Mouse (Mus musculus): ENCODE measurements around the gene Akr1a1.

The Akr1a1 gene

GRCm38 (mm10) chr4:116655658-116656057 is 4.2 kb upstream of the Akr1a1 start:
- no peak for DNase-seq

DNA sequence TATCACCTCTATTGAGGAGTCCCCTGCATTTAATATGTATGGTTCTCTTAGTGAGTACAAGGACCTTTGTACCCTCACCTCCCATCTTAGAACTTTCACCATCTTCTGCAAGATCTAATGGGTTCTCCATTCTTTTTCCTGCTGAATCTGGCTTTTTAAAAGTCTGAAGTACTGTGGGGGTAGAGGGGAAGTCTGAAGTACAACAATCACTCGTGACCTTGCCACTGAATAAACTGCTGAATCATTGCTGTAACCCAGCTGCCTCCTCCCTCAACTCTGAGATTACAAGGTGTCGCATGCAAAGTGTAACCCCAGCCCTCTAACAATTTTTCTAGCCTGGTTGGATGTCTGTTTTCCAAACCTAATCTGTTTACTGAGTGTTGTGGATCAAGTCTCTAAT is 3.6 kb upstream of the Akr1a1 start:
- DNase-seq, result peak; percentile 55

GRCm38 (mm10) chr4:116653228-116653627 is 1.7 kb upstream of the Akr1a1 start:
- DNase-seq, result peak; percentile 42

DNA sequence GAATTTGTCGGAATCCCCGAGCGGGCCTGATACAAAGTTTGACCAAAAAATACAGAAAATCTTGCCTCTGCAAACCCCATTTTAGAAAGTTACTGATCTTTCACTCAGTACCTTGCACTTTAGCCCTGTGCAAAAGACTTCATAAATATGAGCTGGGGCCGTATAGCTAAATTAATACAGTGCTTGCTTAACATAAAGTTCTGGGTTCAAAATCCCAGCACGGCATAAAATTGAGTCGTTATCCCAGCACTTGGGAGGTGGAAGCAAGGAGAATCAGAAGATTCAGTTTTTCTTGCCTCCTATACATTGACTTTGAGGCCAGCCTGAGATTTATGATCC is 286 bp upstream of the Akr1a1 start:
- DNase-seq, result no peak

GRCm38 (mm10) chr4:116650365-116650764 is 1.1 kb downstream of the Akr1a1 start:
- DNase-seq, result no peak

GRCm38 (mm10) chr4:116649411-116649810 is 2.1 kb downstream of the Akr1a1 start:
- peak; percentile 29 for DNase-seq

DNA sequence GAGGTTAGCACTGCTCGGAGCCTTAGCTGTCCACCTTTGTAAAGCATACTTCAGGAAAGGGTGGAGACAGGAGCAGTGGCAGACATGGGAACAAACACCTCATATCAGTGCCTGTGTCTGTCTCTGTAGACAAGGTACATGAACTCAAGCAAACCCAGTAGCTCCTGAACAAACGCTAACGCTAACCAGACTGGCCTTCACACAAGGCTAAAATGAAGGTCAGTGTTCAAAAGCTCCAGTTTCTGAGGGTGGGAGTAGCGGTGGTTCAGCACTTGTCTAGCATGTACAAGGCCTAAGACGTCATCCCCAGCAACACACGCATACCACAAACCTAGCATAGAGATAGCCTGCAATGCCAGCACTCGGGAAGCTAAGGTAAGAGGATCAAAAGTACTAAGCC is 5.9 kb downstream of the Akr1a1 start:
- DNase-seq, result no peak

DNA sequence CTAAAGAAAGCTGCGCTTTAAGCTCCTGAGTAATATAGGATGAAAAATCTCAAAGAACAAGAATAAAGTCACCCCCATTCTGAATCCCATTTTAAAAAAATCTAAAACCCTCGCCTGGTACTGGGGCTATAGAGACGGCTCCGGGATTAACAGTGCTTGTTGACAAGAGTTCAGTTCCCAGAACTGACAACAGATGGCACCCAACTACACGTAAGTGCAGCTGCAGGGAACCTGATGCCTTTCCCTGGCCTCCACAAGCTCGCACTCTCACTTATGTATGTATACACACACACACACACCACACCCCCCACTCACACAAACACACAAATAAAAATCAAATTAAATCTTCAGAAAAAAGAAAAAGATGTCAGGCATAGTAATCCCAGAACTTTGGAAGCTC is 7.2 kb downstream of the Akr1a1 start:
- DNase-seq, result peak; percentile 51

DNA sequence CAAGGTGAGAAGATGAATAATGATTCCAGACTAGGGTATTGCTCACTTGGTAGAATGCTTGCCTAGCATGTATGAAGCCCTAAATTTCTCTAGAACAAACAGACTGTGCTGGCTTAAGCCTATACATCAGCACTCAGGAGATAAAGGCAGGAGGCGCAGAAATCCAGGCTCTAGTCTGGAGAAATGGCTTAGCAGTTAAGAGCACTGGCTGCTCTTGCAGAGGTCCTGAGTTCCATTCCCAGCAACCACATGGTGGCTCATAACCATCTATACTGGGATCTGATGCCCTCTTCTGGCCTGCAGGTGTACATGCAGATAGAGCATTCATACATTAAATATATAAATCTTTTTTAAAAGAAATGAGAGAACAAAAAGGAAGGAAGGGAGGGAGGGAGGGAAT is 9.4 kb downstream of the Akr1a1 start:
- DNase-seq, result no peak

- DNase-seq, result no peak
These were observed 12.7 kb downstream of the Akr1a1 start for GRCm38 (mm10) chr4:116638821-116639220.

DNA sequence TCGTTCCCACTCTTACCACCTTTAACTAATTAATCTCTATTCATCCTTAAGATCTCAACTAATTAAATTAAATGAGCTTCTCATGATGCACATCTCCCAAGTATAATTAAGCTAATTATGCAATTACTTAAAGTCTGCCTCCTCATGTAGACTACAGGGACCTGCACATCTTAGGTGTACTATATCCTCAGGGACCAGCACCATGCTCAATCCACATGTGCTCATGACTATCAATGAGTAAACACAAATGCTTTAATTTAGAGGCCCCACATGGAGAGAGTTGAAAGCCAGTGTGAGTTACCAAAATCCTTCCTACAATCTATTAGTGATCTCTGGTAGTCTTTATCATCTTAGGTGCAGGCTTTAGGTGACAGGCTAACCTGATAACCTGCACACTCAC is 16.3 kb downstream of the Akr1a1 start:
- no peak for DNase-seq

DNA sequence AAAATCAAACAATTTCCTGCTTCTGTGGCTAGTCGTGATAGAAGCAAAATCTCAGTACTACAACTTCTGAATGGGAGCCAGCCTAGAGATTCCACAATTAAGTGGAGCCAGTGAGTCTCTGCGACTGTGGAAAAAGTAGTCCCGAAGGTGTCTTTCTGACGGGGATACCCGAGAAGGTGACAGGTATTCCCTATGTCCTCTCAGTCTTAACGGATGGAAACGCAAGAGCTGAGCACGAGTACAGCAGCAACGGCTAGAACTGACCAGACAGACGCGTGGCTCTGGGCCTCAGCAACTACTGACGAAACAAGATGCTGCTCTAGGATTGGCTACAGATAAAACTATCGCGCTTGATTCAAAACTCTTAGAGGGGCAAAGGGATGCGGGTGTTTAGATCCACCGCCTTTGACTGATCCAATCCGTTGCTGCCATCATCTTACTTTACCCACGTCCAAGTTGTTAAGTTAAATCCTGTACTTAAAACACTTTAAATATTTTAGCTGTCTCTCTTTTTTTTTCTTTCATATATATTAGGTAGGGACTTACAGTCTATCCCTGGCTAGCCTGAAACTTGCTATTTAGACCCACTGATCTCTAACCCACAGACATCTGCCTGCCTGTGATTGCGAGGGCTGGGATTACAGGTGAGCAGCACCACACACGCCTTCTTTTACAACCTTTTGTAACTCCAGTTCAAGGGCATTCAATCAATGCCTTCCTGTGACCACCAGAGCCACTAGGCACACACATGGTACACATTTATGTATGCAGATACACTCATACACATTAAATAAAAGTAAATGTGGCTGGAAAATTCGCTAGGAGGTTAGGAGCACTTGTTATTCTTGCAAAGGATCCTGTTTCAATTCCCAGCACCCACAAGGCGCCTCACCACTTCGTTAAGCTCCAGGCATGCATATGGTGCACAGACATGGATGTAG is 23.5 kb downstream of the Akr1a1 start, which contains the start of gene Nasp:
Gene Nasp, minus strand, starts transcription at position 220 of the 941 bp plus-strand sequence.
- peak; percentile 90 for DNase-seq

DNA sequence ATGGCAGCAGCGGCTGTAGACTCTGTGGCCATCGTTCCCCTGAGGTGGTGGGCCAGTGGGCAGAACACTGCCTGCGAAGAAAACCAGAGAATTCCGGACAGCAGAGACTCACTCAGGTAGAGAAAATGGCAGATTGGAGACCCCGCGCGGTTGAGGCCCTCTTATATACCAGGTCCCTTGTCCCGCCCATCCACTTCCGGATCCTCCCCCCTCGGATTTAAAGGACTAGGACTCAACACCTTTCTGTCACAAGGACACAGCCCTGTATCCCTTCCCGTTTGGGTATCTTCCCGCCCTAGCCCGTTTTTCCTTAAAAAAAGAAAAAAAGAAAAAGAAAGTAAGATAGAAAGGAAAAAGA is 24.1 kb downstream of the Akr1a1 start:
- DNase-seq, result peak; percentile 93

DNA sequence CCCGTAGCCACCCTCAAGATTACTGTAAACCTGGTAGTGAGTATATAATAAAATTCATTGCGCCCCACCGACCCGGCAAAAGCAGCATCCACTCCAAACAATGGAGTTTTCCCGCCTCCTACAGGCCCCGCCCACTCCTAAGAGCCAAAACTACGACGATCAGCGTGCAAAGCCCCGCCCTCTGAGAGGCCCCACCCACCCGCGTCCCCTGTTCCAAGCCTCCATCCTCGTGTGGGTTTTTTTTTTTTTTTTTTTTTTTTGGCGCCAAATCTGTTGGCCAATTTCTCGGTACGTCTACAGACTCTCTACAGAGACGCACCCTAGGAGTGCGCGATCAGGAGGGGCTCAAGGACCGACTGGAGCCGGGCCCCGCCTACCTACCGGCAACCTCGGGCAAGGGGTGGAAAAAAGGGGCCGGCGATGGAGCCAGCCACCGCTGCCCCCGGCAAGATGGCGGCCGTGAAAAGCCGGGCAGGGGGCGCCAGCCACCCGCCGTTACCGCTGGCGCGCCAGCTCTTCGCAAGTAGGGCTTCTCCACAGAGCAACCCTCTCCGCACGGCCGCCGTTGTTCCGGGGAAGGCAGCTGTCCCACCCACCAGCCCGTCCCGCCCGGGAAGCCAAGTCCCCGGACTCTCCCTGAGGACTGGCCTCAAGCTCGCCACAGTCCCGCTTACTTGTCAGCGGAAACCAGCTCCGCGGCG is 24.7 kb downstream of the Akr1a1 start:
- peak; percentile 88 for DNase-seq

GRCm38 (mm10) chr4:116624831-116625230 is 26.6 kb downstream of the Akr1a1 start:
- no peak for DNase-seq

GRCm38 (mm10) chr4:116615237-116615636 is 36.2 kb downstream of the Akr1a1 start:
- DNase-seq, result no peak

DNA sequence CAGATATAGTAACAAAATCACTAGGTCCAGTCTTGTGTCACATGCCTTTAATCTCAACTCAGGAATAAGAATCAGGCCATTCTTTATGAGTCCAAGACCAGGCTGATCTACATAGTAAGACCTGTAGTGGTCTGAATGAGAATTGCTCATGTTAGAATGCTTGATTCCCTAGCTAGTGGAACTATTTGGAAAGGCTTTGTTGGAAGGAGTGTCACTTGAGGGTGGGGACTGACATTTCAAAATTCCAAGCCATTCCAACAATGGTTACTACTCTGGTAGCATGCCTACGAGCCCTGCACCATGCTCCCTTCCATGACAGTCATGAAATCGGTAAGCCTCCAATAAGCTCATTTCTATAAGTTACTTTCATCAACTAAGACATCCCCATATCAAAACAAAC is 38.9 kb downstream of the Akr1a1 start:
- DNase-seq, result no peak

- peak; percentile 94 for DNase-seq
These were observed 54.2 kb downstream of the Akr1a1 start for GRCm38 (mm10) chr4:116596978-116597881.

DNA sequence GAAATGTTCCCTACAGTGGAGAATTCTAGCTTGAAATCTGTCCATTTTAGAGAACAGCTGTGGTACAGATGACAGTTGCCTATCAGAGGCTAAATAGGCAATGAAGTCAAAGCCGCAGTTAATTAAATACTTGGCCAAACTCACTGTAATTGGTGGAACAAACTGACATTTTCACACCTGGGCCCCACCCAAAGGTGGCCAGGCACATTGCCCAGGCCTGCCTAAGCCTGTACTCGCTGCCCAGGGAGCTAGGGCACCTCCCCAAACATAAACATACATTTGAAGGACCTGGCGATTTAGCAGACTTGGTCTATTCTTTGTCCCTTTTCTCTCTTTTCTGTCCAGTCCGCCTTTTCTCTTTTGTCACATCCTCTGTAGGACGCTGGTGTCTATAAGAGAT is 55.1 kb downstream of the Akr1a1 start, which contains the start of gene Ccdc17:
Gene Ccdc17, plus strand, starts transcription at position 276 of the 400 bp plus-strand sequence.
- DNase-seq, result no peak

DNA sequence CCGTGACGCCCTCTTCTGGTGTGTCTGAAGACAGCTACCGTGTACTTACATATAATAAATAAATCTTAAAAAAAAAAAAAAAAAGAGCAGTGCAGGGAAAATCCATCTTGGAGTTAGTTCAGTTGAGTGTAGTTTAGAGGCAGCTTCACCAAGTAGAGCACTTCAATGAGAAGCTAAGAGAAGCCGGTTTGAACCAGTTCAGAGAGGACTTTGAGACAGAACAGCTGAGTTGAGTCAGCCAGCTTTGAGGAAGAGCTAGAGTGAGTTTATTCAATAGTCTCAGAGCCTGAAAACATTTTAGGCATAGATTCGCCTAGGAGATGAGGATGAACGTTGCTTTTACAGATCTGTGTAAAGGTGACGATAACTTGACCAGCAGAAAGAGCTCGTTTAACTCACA is 55.7 kb downstream of the Akr1a1 start:
- no peak for DNase-seq

All from kidney, postnatal 14 days (tissue).